Mouse (Mus musculus): ENCODE results near the gene Naaa.
A peak's percentile ranks its signal among the peaks of the same experiment; 100 is the strongest.

The Naaa gene

GRCm38 (mm10) chr5:92277437-92278394 lies at the start of gene Naaa:
TSS of gene Naaa (minus strand) at chr5:92278170.
- Histone ChIP-seq H3K36me3 (ENCODE audit: insufficient read depth, low read length) (peaks cover 4% of the 10 kb centered on the region; the same call in 1 of the 2 replicates), H3K27me3 (ENCODE audit: insufficient read depth, low read length) (peaks cover 13% of the 10 kb centered on the region; the same call in 1 of the 2 replicates), H3K9me3 (ENCODE audit: low read length) (no peaks in the 10 kb centered on the region), H3K4me1 (replicated peaks; ENCODE audit: low read depth, low read length) (peaks cover 44% of the 10 kb centered on the region), H3K4me3 (replicated peaks; ENCODE audit: low read length) (peak within 1 kb of the TSS; percentile 83)
- TF ChIP-seq CTCF (conservative IDR thresholded peaks at IDR 0.05; ENCODE audit: low read length) (no peak), NANOG (IDR thresholded peaks at IDR 0.05; ENCODE audit: borderline replicate concordance, low read length) (no peak), POU5F1 (IDR thresholded peaks at IDR 0.05; ENCODE audit: borderline replicate concordance, low read length) (no peak)

GRCm38 (mm10) chr5:92327367-92327766 lies 49.4 kb upstream of the Naaa start:
- peaks cover 7% of the 10 kb centered on the region; the same call in 1 of the 2 replicates for H3K9me3 ChIP-seq (ENCODE audit: low read length)
- peaks cover 15% of the 10 kb centered on the region for H3K4me1 ChIP-seq (replicated peaks; ENCODE audit: low read depth, low read length)
- peaks cover 14% of the 10 kb centered on the region for H3K27me3 ChIP-seq (ENCODE audit: insufficient read depth, low read length)
- H3K36me3 ChIP-seq (ENCODE audit: insufficient read depth, low read length) = no peaks in the 10 kb centered on the region
- TF ChIP-seq POU5F1 (IDR thresholded peaks at IDR 0.05; ENCODE audit: borderline replicate concordance, low read length) = no peak
- TF ChIP-seq NANOG (IDR thresholded peaks at IDR 0.05; ENCODE audit: borderline replicate concordance, low read length) = no peak
- no peak for TF ChIP-seq CTCF (conservative IDR thresholded peaks at IDR 0.05; ENCODE audit: low read length)
- H3K4me3 ChIP-seq (replicated peaks; ENCODE audit: low read length) = no peak overlapping the region

GRCm38 (mm10) chr5:92323264-92323663 lies 45.3 kb upstream of the Naaa start:
- Histone ChIP-seq H3K9me3 (ENCODE audit: low read length) (peaks cover 7% of the 10 kb centered on the region; the same call in 1 of the 2 replicates), H3K4me3 (replicated peaks; ENCODE audit: low read length) (no peak overlapping the region), H3K4me1 (replicated peaks; ENCODE audit: low read depth, low read length) (peaks cover 14% of the 10 kb centered on the region; the same call in 1 of the 2 replicates), H3K36me3 (ENCODE audit: insufficient read depth, low read length) (no peaks in the 10 kb centered on the region), H3K27me3 (ENCODE audit: insufficient read depth, low read length) (0 out of 2 replicates have a peak, but pooled peaks cover 7% of the 10 kb centered on the region)
- no peak for TF ChIP-seq CTCF (conservative IDR thresholded peaks at IDR 0.05; ENCODE audit: low read length)
- TF ChIP-seq NANOG (IDR thresholded peaks at IDR 0.05; ENCODE audit: borderline replicate concordance, low read length) = no peak
- TF ChIP-seq POU5F1 (IDR thresholded peaks at IDR 0.05; ENCODE audit: borderline replicate concordance, low read length) = no peak

- no peak overlapping the region for H3K4me3 ChIP-seq (replicated peaks; ENCODE audit: low read length)
- peaks cover 15% of the 10 kb centered on the region; the same call in 1 of the 2 replicates for H3K4me1 ChIP-seq (replicated peaks; ENCODE audit: low read depth, low read length)
- TF ChIP-seq POU5F1 (IDR thresholded peaks at IDR 0.05; ENCODE audit: borderline replicate concordance, low read length) (no peak), CTCF (conservative IDR thresholded peaks at IDR 0.05; ENCODE audit: low read length) (no peak), NANOG (IDR thresholded peaks at IDR 0.05; ENCODE audit: borderline replicate concordance, low read length) (no peak)
- peaks cover 7% of the 10 kb centered on the region; the same call in 1 of the 2 replicates for H3K9me3 ChIP-seq (ENCODE audit: low read length)
- H3K27me3 ChIP-seq (ENCODE audit: insufficient read depth, low read length) = 0 out of 2 replicates have a peak, but pooled peaks cover 7% of the 10 kb centered on the region
- H3K36me3 ChIP-seq (ENCODE audit: insufficient read depth, low read length) = no peaks in the 10 kb centered on the region
These were observed 44.6 kb upstream of the Naaa start for GRCm38 (mm10) chr5:92322612-92323011.

- no peak overlapping the region for H3K4me3 ChIP-seq (replicated peaks; ENCODE audit: low read length)
- no peak for TF ChIP-seq CTCF (conservative IDR thresholded peaks at IDR 0.05; ENCODE audit: low read length)
- TF ChIP-seq POU5F1 (IDR thresholded peaks at IDR 0.05; ENCODE audit: borderline replicate concordance, low read length) = no peak
These were observed 43.8 kb upstream of the Naaa start for GRCm38 (mm10) chr5:92321631-92322400.

GRCm38 (mm10) chr5:92318596-92318995 lies 40.6 kb upstream of the Naaa start:
- Histone ChIP-seq H3K4me3 (replicated peaks; ENCODE audit: low read length) (no peak overlapping the region), H3K4me1 (replicated peaks; ENCODE audit: low read depth, low read length) (peaks cover 5% of the 10 kb centered on the region; the same call in 1 of the 2 replicates), H3K36me3 (ENCODE audit: insufficient read depth, low read length) (no peaks in the 10 kb centered on the region), H3K9me3 (ENCODE audit: low read length) (no peaks in the 10 kb centered on the region), H3K27me3 (ENCODE audit: insufficient read depth, low read length) (0 out of 2 replicates have a peak, but pooled peaks cover 7% of the 10 kb centered on the region)
- TF ChIP-seq CTCF (conservative IDR thresholded peaks at IDR 0.05; ENCODE audit: low read length) = no peak
- TF ChIP-seq NANOG (IDR thresholded peaks at IDR 0.05; ENCODE audit: borderline replicate concordance, low read length) = no peak
- no peak for TF ChIP-seq POU5F1 (IDR thresholded peaks at IDR 0.05; ENCODE audit: borderline replicate concordance, low read length)

More at GRCm38 (mm10) chr5:92321631-92322400, 43.8 kb upstream of the Naaa start:
- Histone ChIP-seq H3K4me1 (replicated peaks; ENCODE audit: low read depth, low read length) (peaks cover 15% of the 10 kb centered on the region; the same call in 1 of the 2 replicates), H3K9me3 (ENCODE audit: low read length) (peaks cover 5% of the 10 kb centered on the region; the same call in 1 of the 2 replicates), H3K36me3 (ENCODE audit: insufficient read depth, low read length) (no peaks in the 10 kb centered on the region), H3K27me3 (ENCODE audit: insufficient read depth, low read length) (0 out of 2 replicates have a peak, but pooled peaks cover 7% of the 10 kb centered on the region)

GRCm38 (mm10) chr5:92318119-92318518 lies 40.1 kb upstream of the Naaa start:
- Histone ChIP-seq H3K36me3 (ENCODE audit: insufficient read depth, low read length) (no peaks in the 10 kb centered on the region), H3K9me3 (ENCODE audit: low read length) (no peaks in the 10 kb centered on the region), H3K27me3 (ENCODE audit: insufficient read depth, low read length) (0 out of 2 replicates have a peak, but pooled peaks cover 7% of the 10 kb centered on the region), H3K4me3 (replicated peaks; ENCODE audit: low read length) (no peak overlapping the region), H3K4me1 (replicated peaks; ENCODE audit: low read depth, low read length) (peaks cover 5% of the 10 kb centered on the region; the same call in 1 of the 2 replicates)
- TF ChIP-seq POU5F1 (IDR thresholded peaks at IDR 0.05; ENCODE audit: borderline replicate concordance, low read length) (no peak), CTCF (conservative IDR thresholded peaks at IDR 0.05; ENCODE audit: low read length) (no peak)

- Histone ChIP-seq H3K9me3 (ENCODE audit: low read length) (no peaks in the 10 kb centered on the region), H3K4me1 (replicated peaks; ENCODE audit: low read depth, low read length) (peaks cover 15% of the 10 kb centered on the region), H3K36me3 (ENCODE audit: insufficient read depth, low read length) (no peaks in the 10 kb centered on the region), H3K27me3 (ENCODE audit: insufficient read depth, low read length) (0 out of 2 replicates have a peak, but pooled peaks cover 1% of the 10 kb centered on the region), H3K4me3 (replicated peaks; ENCODE audit: low read length) (no peak overlapping the region)
- TF ChIP-seq CTCF (conservative IDR thresholded peaks at IDR 0.05; ENCODE audit: low read length) = no peak
- no peak for TF ChIP-seq NANOG (IDR thresholded peaks at IDR 0.05; ENCODE audit: borderline replicate concordance, low read length)
- no peak for TF ChIP-seq POU5F1 (IDR thresholded peaks at IDR 0.05; ENCODE audit: borderline replicate concordance, low read length)
These were observed 35.8 kb upstream of the Naaa start for GRCm38 (mm10) chr5:92313776-92314175.

Data from E14TG2a.4 (cell line).